Mouse (Mus musculus) ovary, adult 10 weeks (tissue): Measurements from ENCODE around the gene Ifi27l2a. TPM values are rescaled to one million over a fixed set of nuclear protein-coding genes. Genes with fewer than 3 reads are reported as not detected.

ENCODE experiments used
- polyA plus RNA-seq: library from polyadenylated mRNA; stranded (reverse); fragments of 350-450 nt; fragmentation: Illumina TruSeq; extraction: RNeasy Lipid Tissue Mini Kit (QIAGEN cat#74804); gene quantifications from one replicate; pipeline ENCODE4 v1.2.3, GENCODE M21; 2014

Gene Ifi27l2a
- polyA plus RNA-seq, result 6.4 TPM

DNA sequence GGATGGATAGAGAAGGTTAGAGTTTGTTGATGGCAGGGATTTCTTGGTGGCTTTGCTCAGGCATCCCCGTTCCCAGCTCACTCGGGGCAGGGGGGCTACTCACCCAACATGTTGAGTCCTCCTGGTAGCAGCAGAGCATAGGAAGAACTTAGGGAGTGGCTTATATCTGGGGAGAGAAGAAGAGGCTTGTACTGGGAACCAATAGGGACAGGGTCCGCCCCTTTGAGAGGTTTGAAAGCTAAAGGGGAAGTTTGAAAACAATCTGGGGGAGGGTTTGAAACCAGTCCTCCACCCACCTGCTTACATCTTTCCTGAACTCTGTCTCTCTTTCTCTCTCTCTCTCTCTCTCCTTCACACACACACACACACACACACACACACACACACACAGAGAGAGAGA lies at the start of gene Ifi27l2a:
Gene Ifi27l2a (minus strand): TSS at position 157 of the 400 bp plus-strand sequence.

DNA sequence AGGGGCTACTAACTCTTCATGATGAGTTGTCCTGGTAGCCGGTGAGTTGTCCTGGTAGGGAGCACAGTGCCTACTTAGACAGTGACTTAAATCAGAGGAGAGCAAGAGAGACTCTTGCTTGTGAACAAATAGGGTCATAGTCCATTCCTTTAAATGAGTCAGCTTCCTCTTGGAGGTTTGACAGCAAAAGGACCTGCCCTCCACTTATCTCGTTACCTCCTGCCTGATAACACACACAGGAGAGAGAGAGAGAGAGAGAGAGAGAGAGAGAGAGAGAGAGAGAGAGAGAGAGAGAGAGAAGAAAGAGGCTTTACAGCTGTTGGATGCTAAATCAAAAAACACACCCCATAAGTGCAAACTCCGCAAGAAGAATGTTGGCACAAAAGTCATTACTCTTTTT lies 13.7 kb upstream of the Ifi27l2a start, which contains the start of gene Ifi27l2b:
Gene Ifi27l2b (minus strand): TSS at position 84 of the 400 bp plus-strand sequence.

DNA sequence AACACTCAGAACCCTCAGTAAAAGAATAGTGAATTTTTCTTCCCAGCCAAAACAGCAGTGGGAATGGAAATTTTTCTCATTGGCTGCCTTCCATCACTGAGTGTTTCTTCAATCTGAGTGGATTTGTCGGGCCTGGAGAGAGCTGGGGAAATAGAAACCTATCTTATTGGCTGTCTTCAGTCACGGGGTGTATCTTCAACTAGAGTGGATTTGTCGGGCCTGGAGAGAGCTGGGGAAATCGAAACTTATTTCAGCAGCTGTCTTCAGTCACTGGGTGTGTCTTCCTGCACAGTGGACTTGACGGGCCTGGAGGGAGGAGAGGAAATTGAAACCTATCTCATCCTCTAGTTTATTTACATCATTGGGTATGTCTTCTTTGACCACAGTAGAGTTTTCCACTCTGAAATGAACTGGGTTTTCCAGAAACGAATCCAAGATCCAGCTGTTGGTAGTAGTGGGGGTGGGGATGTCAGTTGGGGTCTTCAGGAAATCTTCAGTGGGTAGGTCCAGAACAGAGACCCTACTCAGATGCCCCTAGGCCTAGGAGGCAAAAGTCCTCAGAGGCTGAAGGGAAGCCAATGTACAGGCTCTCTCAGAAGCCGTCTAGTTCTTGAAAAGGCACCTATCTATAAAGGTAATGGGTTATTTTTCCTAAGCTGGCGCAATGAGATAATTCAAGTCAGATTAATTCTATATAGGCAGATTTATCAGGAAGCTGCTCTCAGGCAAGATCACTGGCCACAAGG lies 9.3 kb downstream of the Ifi27l2a start, which contains the start of gene Ifi27:
Gene Ifi27 (plus strand): TSS at position 226 of the 746 bp plus-strand sequence.

DNA sequence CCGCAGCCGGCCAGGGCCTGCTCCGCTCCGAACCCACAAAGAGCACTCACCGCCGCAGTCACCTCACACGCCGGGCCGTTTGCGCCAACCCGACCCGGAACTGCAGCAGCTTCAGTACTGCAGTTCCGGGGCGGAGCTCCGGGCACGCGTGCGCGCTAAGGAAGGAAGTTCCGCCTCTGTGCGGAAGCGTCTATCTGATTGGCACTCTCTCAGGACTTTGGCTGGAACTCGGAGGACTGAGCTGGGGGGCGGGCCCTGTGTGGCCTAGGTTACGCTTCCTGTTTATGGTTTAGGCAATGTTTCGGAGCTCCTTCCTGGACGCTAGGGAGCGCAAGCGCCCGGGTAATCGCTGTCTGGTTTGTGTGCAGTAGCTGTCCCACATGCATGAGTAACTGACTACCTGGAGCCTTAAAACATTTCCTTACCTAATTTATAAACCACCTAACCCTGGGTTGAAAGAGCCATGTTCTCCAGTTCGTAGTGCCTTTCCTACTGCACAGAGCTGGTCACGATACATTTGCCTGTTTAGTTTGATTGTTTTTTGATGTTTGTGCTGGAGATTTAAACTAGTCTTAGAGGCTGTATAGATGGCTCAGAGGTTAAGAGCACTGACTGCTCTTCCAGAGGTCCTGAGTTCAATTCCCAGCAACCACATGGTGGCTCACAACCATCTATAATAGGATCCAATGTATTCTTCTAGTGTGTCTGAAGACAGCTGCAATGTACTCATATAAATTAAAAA lies 17.6 kb downstream of the Ifi27l2a start, which contains the start of gene Ddx24:
Gene Ddx24 (minus strand): TSS at position 102 of the 742 bp plus-strand sequence.

DNA sequence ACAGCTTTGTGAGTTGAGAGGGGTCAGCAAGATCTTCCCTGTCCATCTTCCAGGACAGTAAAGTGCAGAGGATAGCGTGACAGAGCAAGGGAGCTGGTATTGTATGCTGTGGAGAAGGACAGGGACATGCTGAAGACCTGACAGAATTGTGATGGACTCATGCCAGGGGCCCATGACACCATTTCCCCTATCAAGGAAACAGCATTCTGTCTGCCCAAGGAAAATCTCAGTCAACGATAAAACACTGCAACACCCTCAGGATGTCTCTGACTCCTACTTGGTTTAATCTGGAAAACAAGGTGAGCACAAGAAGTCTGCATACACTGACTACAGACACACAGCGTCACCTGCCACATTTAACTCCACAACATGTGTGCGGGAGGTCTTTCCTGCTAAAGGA lies 35.8 kb downstream of the Ifi27l2a start, which contains the start of gene 9330161L09Rik:
Gene 9330161L09Rik (minus strand): TSS at position 101 of the 400 bp plus-strand sequence.

Other genes with a start within 250 kb of the Ifi27l2a start
- gene Prima1, start 201.5 kb downstream of the Ifi27l2a start, polyA plus RNA-seq, result not detected
- not detected for gene Fam181a, start 132.7 kb downstream of the Ifi27l2a start, polyA plus RNA-seq
- 0.20 TPM for gene Asb2, start 87.7 kb downstream of the Ifi27l2a start, polyA plus RNA-seq
- gene Otub2, start 55.0 kb downstream of the Ifi27l2a start, polyA plus RNA-seq, result 2.7 TPM
- not detected for gene 9330161L09Rik, start 35.9 kb downstream of the Ifi27l2a start, polyA plus RNA-seq
- 26.7 TPM for gene Ddx24, start 17.9 kb downstream of the Ifi27l2a start, polyA plus RNA-seq
- 45.2 TPM for gene Ifi27, start 9.5 kb downstream of the Ifi27l2a start, polyA plus RNA-seq
- gene Ifi27l2b, start 13.5 kb upstream of the Ifi27l2a start, polyA plus RNA-seq, result not detected
- gene Ppp4r4, start 88.6 kb upstream of the Ifi27l2a start, polyA plus RNA-seq, result 3.4 TPM
- not detected for gene Serpina10, start 187.8 kb upstream of the Ifi27l2a start, polyA plus RNA-seq
- 0.57 TPM for gene Serpina6, start 213.5 kb upstream of the Ifi27l2a start, polyA plus RNA-seq
- not detected for gene Serpina16, start 232.5 kb upstream of the Ifi27l2a start, polyA plus RNA-seq